Mouse (Mus musculus) liver, embryonic 16.5 days (tissue): ENCODE data around the gene Slit3. TPM values are rescaled to one million over a fixed set of nuclear protein-coding genes. Genes with fewer than 3 reads are reported as not detected.

Experiments used
- ATAC-seq: fragments of 200-750 bp; cut with Nextera tagmentation; 2 replicates; pipeline ENCODE4 v1.8.0; 2017; ENCODE audit warnings: low read depth, mild to moderate bottlenecking, moderate number of reproducible peaks, moderate library complexity
- H3K27ac ChIP-seq: fragments of 300-500 bp; sonication (generic); 2 replicates; pipeline ENCODE4 v1.5.1; 2014; ENCODE audit warnings: mild to moderate bottlenecking, low read length
- H3K27me3 ChIP-seq: fragments of 300-500 bp; sonication (generic); 2 replicates; pipeline ENCODE4 v1.6.1; 2014; ENCODE audit warnings: low read depth, low read length, mixed read lengths; ENCODE audit not compliant: control insufficient read depth, insufficient read depth
- H3K36me3 ChIP-seq: fragments of 300-500 bp; sonication (generic); 2 replicates; pipeline ENCODE4 v1.6.1; 2014; ENCODE audit warnings: mild to moderate bottlenecking; ENCODE audit not compliant: control insufficient read depth, insufficient read depth
- H3K4me1 ChIP-seq: fragments of 300-500 bp; sonication (generic); 2 replicates; pipeline ENCODE4 v1.6.1; 2014; ENCODE audit warnings: low read depth, low read length, mixed read lengths; ENCODE audit not compliant: control insufficient read depth
- H3K4me2 ChIP-seq: fragments of 300-500 bp; sonication (generic); 2 replicates; pipeline ENCODE4 v1.6.1; 2014; ENCODE audit warnings: low read depth, low read length, mixed read lengths
- H3K4me3 ChIP-seq: fragments of 300-500 bp; sonication (generic); 2 replicates; pipeline ENCODE4 v1.5.1; 2014; ENCODE audit warnings: low read depth, mild to moderate bottlenecking, low read length
- H3K9ac ChIP-seq: fragments of 300-500 bp; sonication (generic); 2 replicates; pipeline ENCODE4 v1.6.1; 2014; ENCODE audit warnings: low read depth, low read length
- H3K9me3 ChIP-seq: fragments of 300-500 bp; sonication (generic); replicated peaks from 2 replicates; pipeline ENCODE4 v1.6.1; 2016; ENCODE audit warnings: low read length; ENCODE audit not compliant: control insufficient read depth
- WGBS: fragments of 180-500 bp; shearing (Covaris S2); extraction: QIAGEN DNeasy Blood & Tissue Kit; methylation state at CpG from one replicate; pipeline ENCODE4 v1.1.7; 2014; ENCODE audit not compliant: insufficient replicate concordance; 5-methylcytosine and 5-hydroxymethylcytosine counted together
- polyA plus RNA-seq: library from polyadenylated mRNA; unstranded; fragments of >200 nt; fragmentation: Nextera tagmentation; extraction: Ambion mirVana; gene quantifications from 2 replicates; pipeline ENCODE4 v1.2.1, GENCODE M21; 2015

Gene Slit3
- polyA plus RNA-seq, 1 experiment from 2014 or later: 0.22 TPM

DNA sequence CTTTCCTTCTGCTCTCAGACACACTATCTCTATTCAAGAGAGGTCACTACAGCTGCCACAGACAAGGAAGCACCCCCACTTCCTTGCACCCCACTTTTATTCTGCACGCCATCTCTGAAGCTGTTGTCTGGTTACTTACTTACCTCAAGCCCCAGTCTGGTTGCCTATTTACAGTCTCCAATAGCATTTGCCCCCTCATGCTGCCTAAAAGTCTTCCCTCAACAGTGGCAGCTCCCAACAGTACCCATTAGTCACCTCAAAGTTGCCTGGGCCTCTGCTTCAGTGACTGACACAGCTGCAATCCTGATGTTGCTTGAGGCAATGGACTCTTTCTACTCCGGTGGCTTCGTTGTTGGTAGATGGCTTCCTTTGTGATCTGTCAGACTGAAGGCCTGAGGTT, 42.4 kb downstream of the Slit3 start:
- H3K27me3 ChIP-seq: no peaks in the 10 kb centered on the region
- no peak overlapping the region for H3K9ac ChIP-seq
- no peaks in the 10 kb centered on the region for H3K4me1 ChIP-seq
- no peaks in the 10 kb centered on the region for H3K9me3 ChIP-seq
- H3K4me2 ChIP-seq: no peak overlapping the region
- no peaks in the 10 kb centered on the region for H3K36me3 ChIP-seq
- no peak overlapping the region for H3K4me3 ChIP-seq
- no peak for ATAC-seq
- H3K27ac ChIP-seq: no peak overlapping the region
- WGBS: 73% methylated on average over 3 of the region's 3 CpGs

DNA sequence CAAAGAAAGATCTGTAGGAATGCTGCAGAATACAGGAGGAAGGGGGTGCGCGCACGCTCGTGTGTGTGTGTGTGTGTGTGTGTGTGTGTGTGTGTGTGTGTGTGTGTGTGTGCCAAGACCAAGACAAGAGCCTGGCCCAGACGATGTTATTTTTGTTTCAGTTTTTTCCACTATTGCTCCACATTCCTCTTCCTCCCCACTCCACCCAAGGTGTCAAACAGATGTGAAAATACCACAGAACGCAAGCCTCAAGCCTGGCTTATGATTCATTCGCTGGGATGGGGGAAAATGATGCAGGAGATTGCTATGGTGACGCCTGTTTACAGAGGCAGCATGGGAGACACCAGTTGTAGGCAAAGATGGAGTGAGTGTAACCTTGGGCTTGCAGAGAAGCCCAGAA, 46.2 kb downstream of the Slit3 start:
- Histone ChIP-seq H3K4me3 (no peak overlapping the region), H3K27ac (no peak overlapping the region)
- 57% methylated on average over 8 of the region's 8 CpGs for WGBS

DNA sequence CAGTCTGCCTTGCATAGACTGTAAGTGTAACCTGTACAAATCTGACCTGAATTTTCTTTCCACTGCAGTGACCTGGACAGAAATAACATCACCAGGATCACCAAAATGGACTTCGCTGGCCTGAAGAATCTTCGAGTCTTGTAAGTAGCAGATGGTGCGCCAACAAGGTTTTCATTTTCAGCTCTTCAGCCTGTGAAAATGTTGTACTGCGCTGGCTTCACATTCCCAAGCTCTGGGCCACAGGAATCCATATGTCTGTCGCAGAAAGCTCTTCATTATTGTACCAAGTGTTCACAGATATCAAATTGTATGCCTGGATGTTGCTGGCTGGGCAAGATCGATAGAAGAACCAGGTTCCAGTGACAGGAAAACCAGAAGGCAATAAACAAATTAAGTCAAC, 50.5 kb downstream of the Slit3 start:
- H3K4me1 ChIP-seq: no peaks in the 10 kb centered on the region
- no peak overlapping the region for H3K4me3 ChIP-seq
- no peak for ATAC-seq

More for the DNA sequence above, 46.2 kb downstream of the Slit3 start:
- Histone ChIP-seq H3K4me1 (no peaks in the 10 kb centered on the region), H3K36me3 (no peaks in the 10 kb centered on the region), H3K9me3 (no peaks in the 10 kb centered on the region), H3K27me3 (no peaks in the 10 kb centered on the region), H3K9ac (no peak overlapping the region), H3K4me2 (no peak overlapping the region)
- ATAC-seq: no peak

GRCm38 (mm10) chr11:35177564-35177963, 56.5 kb downstream of the Slit3 start:
- WGBS: 77% methylated on average over 7 of the region's 7 CpGs
- H3K4me1 ChIP-seq: no peaks in the 10 kb centered on the region
- no peak overlapping the region for H3K27ac ChIP-seq
- ATAC-seq: no peak
- no peaks in the 10 kb centered on the region for H3K36me3 ChIP-seq
- H3K9ac ChIP-seq: no peak overlapping the region
- H3K9me3 ChIP-seq: no peaks in the 10 kb centered on the region
- no peaks in the 10 kb centered on the region for H3K27me3 ChIP-seq
- no peak overlapping the region for H3K4me3 ChIP-seq
- H3K4me2 ChIP-seq: no peak overlapping the region

More for the DNA sequence above, 50.5 kb downstream of the Slit3 start:
- no peaks in the 10 kb centered on the region for H3K27me3 ChIP-seq
- 58% methylated on average over 6 of the region's 6 CpGs for WGBS
- H3K36me3 ChIP-seq: no peaks in the 10 kb centered on the region
- no peak overlapping the region for H3K9ac ChIP-seq
- no peak overlapping the region for H3K4me2 ChIP-seq
- H3K27ac ChIP-seq: no peak overlapping the region
- no peaks in the 10 kb centered on the region for H3K9me3 ChIP-seq

GRCm38 (mm10) chr11:35178144-35178817, 57.3 kb downstream of the Slit3 start:
- no peak overlapping the region for H3K4me2 ChIP-seq
- 36% methylated on average over 24 of the region's 24 CpGs for WGBS
- no peak overlapping the region for H3K4me3 ChIP-seq
- H3K27ac ChIP-seq: no peak overlapping the region
- H3K4me1 ChIP-seq: no peaks in the 10 kb centered on the region
- no peaks in the 10 kb centered on the region for H3K36me3 ChIP-seq
- H3K9ac ChIP-seq: no peak overlapping the region
- no peaks in the 10 kb centered on the region for H3K27me3 ChIP-seq
- H3K9me3 ChIP-seq: no peaks in the 10 kb centered on the region
- no peak for ATAC-seq

- H3K4me2 ChIP-seq: no peak overlapping the region
- no peaks in the 10 kb centered on the region for H3K4me1 ChIP-seq
- H3K4me3 ChIP-seq: no peak overlapping the region
- ATAC-seq: no peak
- H3K27ac ChIP-seq: no peak overlapping the region
- no peak overlapping the region for H3K9ac ChIP-seq
- no peaks in the 10 kb centered on the region for H3K36me3 ChIP-seq
- H3K9me3 ChIP-seq: no peaks in the 10 kb centered on the region
- WGBS: 70% methylated on average over 8 of the region's 8 CpGs
- H3K27me3 ChIP-seq: no peaks in the 10 kb centered on the region
These were observed 58.3 kb downstream of the Slit3 start for GRCm38 (mm10) chr11:35179305-35179704.

DNA sequence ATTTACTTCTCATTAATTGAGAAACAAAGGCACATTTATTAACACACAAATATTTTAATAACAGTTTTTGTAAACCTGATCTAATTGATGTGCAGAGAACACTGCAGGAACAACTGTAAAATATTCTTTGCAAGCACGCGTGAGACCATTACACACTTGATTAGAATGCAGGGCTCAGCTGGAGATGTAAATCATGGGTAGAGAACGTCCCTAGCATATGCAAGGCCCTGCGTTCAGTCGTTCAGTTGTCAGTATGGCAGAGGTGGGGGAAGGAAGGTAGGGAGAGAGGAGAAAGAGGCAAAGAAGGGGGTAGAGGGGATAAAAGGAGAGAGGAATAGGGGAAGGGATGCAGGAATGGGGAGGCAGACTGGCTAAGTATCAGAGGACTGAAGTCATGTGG, 61.9 kb downstream of the Slit3 start:
- Histone ChIP-seq H3K36me3 (no peaks in the 10 kb centered on the region), H3K27me3 (no peaks in the 10 kb centered on the region), H3K4me3 (no peak overlapping the region), H3K9ac (no peak overlapping the region), H3K9me3 (no peaks in the 10 kb centered on the region), H3K4me2 (no peak overlapping the region), H3K27ac (no peak overlapping the region), H3K4me1 (no peaks in the 10 kb centered on the region)
- WGBS: 60% methylated on average over 5 of the region's 5 CpGs
- ATAC-seq: no peak

- Histone ChIP-seq H3K4me2 (no peak overlapping the region), H3K4me3 (no peak overlapping the region), H3K36me3 (no peaks in the 10 kb centered on the region), H3K27ac (no peak overlapping the region), H3K9ac (no peak overlapping the region), H3K27me3 (no peaks in the 10 kb centered on the region), H3K4me1 (no peaks in the 10 kb centered on the region), H3K9me3 (no peaks in the 10 kb centered on the region)
- WGBS: 62% methylated on average over 6 of the region's 6 CpGs
- ATAC-seq: no peak
These were observed 73.8 kb downstream of the Slit3 start for GRCm38 (mm10) chr11:35194826-35195225.

DNA sequence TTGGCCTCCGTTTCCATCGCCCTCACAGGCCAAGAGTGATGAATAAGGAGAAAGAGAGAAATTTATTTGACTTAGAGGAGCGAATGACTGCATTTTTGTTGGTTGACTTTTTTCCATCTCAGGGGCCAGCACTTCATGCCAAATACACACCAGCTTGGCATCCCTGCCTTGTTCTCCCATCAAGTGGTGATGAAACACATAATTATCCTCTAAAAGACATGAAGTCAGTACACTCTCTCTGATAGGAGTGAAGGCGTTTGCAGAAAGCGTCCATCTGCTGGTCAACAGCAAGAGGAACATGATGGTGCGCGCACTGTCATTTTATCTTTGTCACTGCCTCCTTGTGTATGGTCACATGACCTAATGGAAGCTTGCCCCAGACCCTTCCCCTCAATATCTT, 75.8 kb downstream of the Slit3 start:
- H3K36me3 ChIP-seq: no peaks in the 10 kb centered on the region
- H3K27me3 ChIP-seq: no peaks in the 10 kb centered on the region; the same call in 1 of the 2 replicates
- H3K4me1 ChIP-seq: no peaks in the 10 kb centered on the region
- H3K27ac ChIP-seq: no peak overlapping the region
- H3K4me3 ChIP-seq: no peak overlapping the region
- no peak overlapping the region for H3K4me2 ChIP-seq
- H3K9me3 ChIP-seq: no peaks in the 10 kb centered on the region
- WGBS: 72% methylated on average over 7 of the region's 7 CpGs
- no peak for ATAC-seq
- no peak overlapping the region for H3K9ac ChIP-seq
